Mouse (Mus musculus) spleen, adult 2 months (tissue): ENCODE results near the gene Slc50a1. TPM values are rescaled to one million over a fixed set of nuclear protein-coding genes. Genes with fewer than 3 reads are reported as not detected.

ENCODE experiments used
- DNase-seq, 2 experiments: peaks; one replicate each; pipeline versions ENCODE4 v3.0.0 to v3.0.0-alpha.2; 2012 to 2021; ENCODE audit warnings: low spot score in 2 of 2, low read depth in 1 of 2
- H3K27ac ChIP-seq: fragments of 200-500 bp; 2 replicates; pipeline ENCODE4 v1.5.1; 2012; ENCODE audit warnings: low read length, inconsistent platforms; ENCODE audit not compliant: insufficient read depth
- H3K27me3 ChIP-seq: fragments of 200-500 bp; 2 replicates; pipeline ENCODE4 v1.6.1; 2012; ENCODE audit warnings: mild to moderate bottlenecking, moderate library complexity, low read length, inconsistent platforms; ENCODE audit not compliant: control insufficient read depth, insufficient read depth
- H3K36me3 ChIP-seq: fragments of 200-500 bp; 2 replicates; pipeline ENCODE4 v1.6.1; 2012; ENCODE audit warnings: mild to moderate bottlenecking, low read length, inconsistent platforms; ENCODE audit not compliant: control insufficient read depth, insufficient read depth
- H3K4me1 ChIP-seq: fragments of 200-500 bp; 2 replicates; pipeline ENCODE4 v1.6.1; 2011; ENCODE audit warnings: inconsistent platforms; ENCODE audit not compliant: control insufficient read depth, insufficient read depth, insufficient read length
- H3K4me3 ChIP-seq: fragments of 200-500 bp; 2 replicates; pipeline ENCODE4 v1.5.1; 2011; ENCODE audit warnings: mild to moderate bottlenecking, inconsistent platforms; ENCODE audit not compliant: insufficient read depth, insufficient read length; ENCODE audit errors: extremely low read depth
- CTCF ChIP-seq: fragments of 200-500 bp; IDR thresholded peaks from 2 replicates; pipeline ENCODE4 v1.5.1; 2011; ENCODE audit warnings: mild to moderate bottlenecking, inconsistent platforms; ENCODE audit not compliant: insufficient read depth, insufficient read length, insufficient replicate concordance; ENCODE audit errors: extremely low read depth
- POLR2A ChIP-seq: fragments of 200-500 bp; IDR thresholded peaks from 2 replicates; pipeline ENCODE4 v1.6.1; 2011; ENCODE audit warnings: low read depth, low read length, inconsistent platforms
- WGBS: fragments of 180-500 bp; shearing (Covaris S2); methylation state at CpG from one replicate; pipeline ENCODE4 v1.1.7; 2018; 5-methylcytosine and 5-hydroxymethylcytosine counted together
- polyA plus RNA-seq: library from polyadenylated mRNA; depleted of rRNA; stranded (reverse); fragments of >200 nt; gene quantifications from 2 replicates; pipeline ENCODE4 v1.2.3, GENCODE M21; 2012

Gene Slc50a1
- polyA plus RNA-seq, 1 experiment: 207 TPM

GRCm38 (mm10) chr3:89278643-89279042 is 8.3 kb upstream of the Slc50a1 start:
- Histone ChIP-seq H3K4me1 (peaks cover 14% of the 10 kb centered on the region; the same call in 1 of the 2 replicates), H3K36me3 (no peaks in the 10 kb centered on the region), H3K27ac (no peak overlapping the region), H3K4me3 (peak overlapping the region; percentile 57; the same call in 1 of the 2 replicates), H3K27me3 (peaks cover 11% of the 10 kb centered on the region; the same call in 1 of the 2 replicates)
- TF ChIP-seq POLR2A (no peak), CTCF (no peak)
- WGBS: 48% methylated on average over 8 of the region's 8 CpGs
- no peak for DNase-seq

- WGBS: 84% methylated on average over 7 of the region's 7 CpGs
- H3K27ac ChIP-seq: no peak overlapping the region
- DNase-seq: no peak
Observed at GRCm38 (mm10) chr3:89278107-89278506, 7.7 kb upstream of the Slc50a1 start.

GRCm38 (mm10) chr3:89277281-89278021 is 7.1 kb upstream of the Slc50a1 start:
- Histone ChIP-seq H3K27me3 (peaks cover 11% of the 10 kb centered on the region; the same call in 1 of the 2 replicates), H3K36me3 (no peaks in the 10 kb centered on the region), H3K27ac (no peak overlapping the region), H3K4me3 (no peak overlapping the region), H3K4me1 (peaks cover 14% of the 10 kb centered on the region; the same call in 1 of the 2 replicates)
- DNase-seq: no peak
- 73% methylated on average over 14 of the region's 14 CpGs for WGBS
- TF ChIP-seq CTCF: no peak
- TF ChIP-seq POLR2A: no peak

More at GRCm38 (mm10) chr3:89278107-89278506, 7.7 kb upstream of the Slc50a1 start:
- Histone ChIP-seq H3K4me1 (peaks cover 14% of the 10 kb centered on the region; the same call in 1 of the 2 replicates), H3K27me3 (peaks cover 11% of the 10 kb centered on the region; the same call in 1 of the 2 replicates), H3K4me3 (no peak overlapping the region), H3K36me3 (no peaks in the 10 kb centered on the region)
- TF ChIP-seq POLR2A (no peak), CTCF (no peak)

- H3K27me3 ChIP-seq: peaks cover 11% of the 10 kb centered on the region; the same call in 1 of the 2 replicates
- no peak for TF ChIP-seq POLR2A
- no peak for TF ChIP-seq CTCF
- 95% methylated on average over 13 of the region's 13 CpGs for WGBS
- H3K36me3 ChIP-seq: no peaks in the 10 kb centered on the region
- no peak for DNase-seq
- H3K4me3 ChIP-seq: no peak overlapping the region
- no peak overlapping the region for H3K27ac ChIP-seq
- peaks cover 9% of the 10 kb centered on the region; the same call in 1 of the 2 replicates for H3K4me1 ChIP-seq
Observed at GRCm38 (mm10) chr3:89276061-89276460, 5.7 kb upstream of the Slc50a1 start.

- Histone ChIP-seq H3K4me3 (no peak overlapping the region), H3K27ac (no peak overlapping the region), H3K36me3 (no peaks in the 10 kb centered on the region; the same call in 1 of the 2 replicates), H3K27me3 (no peaks in the 10 kb centered on the region), H3K4me1 (peaks cover 8% of the 10 kb centered on the region; the same call in 1 of the 2 replicates)
- WGBS: 91% methylated on average over 6 of the region's 6 CpGs
- TF ChIP-seq CTCF: no peak
- no peak; the same call in 1 of the 2 replicates for TF ChIP-seq POLR2A
- DNase-seq: no peak
Observed at GRCm38 (mm10) chr3:89271760-89272159, 1.4 kb upstream of the Slc50a1 start.

GRCm38 (mm10) chr3:89270891-89271290 is 521 bp upstream of the Slc50a1 start:
- H3K36me3 ChIP-seq: no peaks in the 10 kb centered on the region; the same call in 1 of the 2 replicates
- no peak overlapping the region for H3K4me3 ChIP-seq
- 79% methylated on average over 6 of the region's 6 CpGs for WGBS
- H3K27me3 ChIP-seq: no peaks in the 10 kb centered on the region
- DNase-seq: no peak
- TF ChIP-seq CTCF: no peak
- TF ChIP-seq POLR2A: no peak
- peak overlapping the region; percentile 88; the same call in 1 of the 2 replicates for H3K27ac ChIP-seq
- peaks cover 8% of the 10 kb centered on the region; the same call in 1 of the 2 replicates for H3K4me1 ChIP-seq
